Mouse (Mus musculus): ENCODE results near the gene Sptb.

DNA sequence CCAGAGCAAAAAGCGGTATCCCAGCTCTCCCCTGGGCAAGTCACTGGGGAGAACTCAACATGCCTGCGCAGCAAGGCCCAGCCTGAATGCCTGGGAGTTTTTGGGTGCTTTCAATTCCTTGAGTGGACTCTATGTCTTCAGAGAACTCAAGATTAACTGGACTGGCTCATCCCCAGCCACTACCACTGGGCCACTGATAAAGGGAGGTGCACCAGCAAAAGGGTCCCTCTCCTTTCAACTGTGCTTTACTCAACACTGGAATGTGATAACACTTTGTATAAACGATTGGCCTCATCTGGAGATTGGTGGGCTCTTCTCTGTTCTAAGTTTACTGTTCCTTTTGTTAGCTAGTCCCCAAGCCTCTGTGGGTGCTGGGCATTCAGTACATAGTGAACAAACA lies 2.2 kb downstream of the Sptb start:
- TF ChIP-seq CTCF (IDR thresholded peaks at IDR 0.05; ENCODE audit: control insufficient read depth, insufficient read depth, low read length) (no peak), POLR2A (IDR thresholded peaks at IDR 0.05; ENCODE audit: borderline replicate concordance, control insufficient read depth, low read depth, low read length) (no peak)
